Mouse (Mus musculus) bone marrow macrophage, adult 2 months (primary cell): ENCODE results near the gene Kif1b.

Experiments
- CTCF ChIP-seq: IDR thresholded peaks from 2 replicates; pipeline ENCODE4 v1.5.1; 2012; ENCODE audit warnings: low read depth, mild to moderate bottlenecking, low read length, moderate library complexity
- POLR2A ChIP-seq: IDR thresholded peaks from 2 replicates; pipeline ENCODE4 v1.6.1; 2012; ENCODE audit warnings: mild to moderate bottlenecking, low read depth, low read length, borderline replicate concordance

DNA sequence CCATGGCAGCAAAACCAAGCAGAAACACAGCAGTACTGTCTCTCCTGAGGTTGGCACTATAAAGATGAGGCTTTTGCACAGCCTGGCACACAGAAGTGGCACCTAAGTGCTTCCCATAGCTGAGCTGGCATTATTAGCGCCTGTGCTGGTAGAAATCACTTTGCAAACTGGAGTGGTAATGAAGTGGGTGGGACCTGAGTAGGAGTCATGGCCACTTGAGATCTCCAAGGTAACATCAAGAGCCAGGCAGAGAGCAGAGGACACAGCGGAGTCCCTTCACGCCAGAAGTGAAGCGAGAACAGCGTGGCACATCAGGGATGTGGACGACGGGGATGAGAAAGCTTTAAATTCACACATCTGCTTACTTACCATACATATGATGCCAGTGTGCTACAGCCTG, 19.8 kb upstream of the Kif1b start:
- TF ChIP-seq CTCF (no peak), POLR2A (no peak)
